Mouse (Mus musculus) myocyte (in vitro differentiated cells): ENCODE results near the gene Tmem144. TPM values are rescaled to one million over a fixed set of nuclear protein-coding genes. Genes with fewer than 3 reads are reported as not detected.
"Not testable (repeated sequence)": the region's sequence is repeated elsewhere in the genome, so short reads cannot be mapped to it uniquely, and the experiment has no call there.

ENCODE experiments used
- H3K27me3 ChIP-seq: one replicate; pipeline ENCODE4 v1.6.1; 2011; ENCODE audit not compliant: control insufficient read depth, insufficient read depth, insufficient read length
- H3K36me3 ChIP-seq: one replicate; pipeline ENCODE4 v1.6.1; 2011; ENCODE audit not compliant: control insufficient read depth, insufficient read depth
- H3K4me2 ChIP-seq: one replicate; pipeline ENCODE4 v1.6.1; 2011; ENCODE audit warnings: low read depth, control low read depth
- H3K4me3 ChIP-seq: one replicate; pipeline ENCODE4 v1.5.1; 2011; ENCODE audit warnings: mild to moderate bottlenecking, control low read depth, moderate library complexity
- H3K79me2 ChIP-seq: one replicate; pipeline ENCODE4 v1.6.1; 2011; ENCODE audit not compliant: control insufficient read depth, insufficient read depth
- H3ac ChIP-seq: one replicate; pipeline ENCODE4 v1.6.1; 2011; ENCODE audit not compliant: control insufficient read depth, insufficient read length
- CEBPB ChIP-seq: IDR thresholded peaks from 2 replicates; pipeline ENCODE4 v1.6.1; 2011; ENCODE audit warnings: mild to moderate bottlenecking, moderate library complexity; ENCODE audit not compliant: poor library complexity, insufficient read depth, severe bottlenecking
- E2F4 ChIP-seq: IDR thresholded peaks from one replicate; pipeline ENCODE4 v1.6.1; 2011; ENCODE audit warnings: mild to moderate bottlenecking, control low read depth, moderate library complexity; ENCODE audit not compliant: insufficient read depth
- MAX ChIP-seq: IDR thresholded peaks from one replicate; pipeline ENCODE4 v1.6.1; 2011; ENCODE audit warnings: low read depth, mild to moderate bottlenecking, control low read depth
- MYOD1 ChIP-seq, 3 experiments: IDR thresholded peaks; one replicate each; pipeline ENCODE4 v1.6.1; 2011; ENCODE audit warnings: control low read depth in 2 of 3, low read depth in 2 of 3, mild to moderate bottlenecking in 2 of 3, moderate library complexity in 1 of 3; ENCODE audit not compliant: insufficient read length in 2 of 3, control insufficient read depth in 1 of 3
- MYOG ChIP-seq, 3 experiments: IDR thresholded peaks; one replicate each; pipeline ENCODE4 v1.6.1; 2011; ENCODE audit warnings: control low read depth in 2 of 3, low read depth in 2 of 3, mild to moderate bottlenecking in 2 of 3; ENCODE audit not compliant: insufficient read length in 2 of 3, control insufficient read depth in 1 of 3, insufficient read depth in 1 of 3
- POLR2A ChIP-seq: IDR thresholded peaks from one replicate; pipeline ENCODE4 v1.6.1; 2011; ENCODE audit warnings: low read depth, mild to moderate bottlenecking, control low read depth, moderate library complexity; ENCODE audit not compliant: insufficient read length
- POLR2AphosphoS2 ChIP-seq: IDR thresholded peaks from one replicate; pipeline ENCODE4 v1.6.1; 2011; ENCODE audit warnings: low read depth, control low read depth; ENCODE audit not compliant: insufficient read length
- REST ChIP-seq: IDR thresholded peaks from one replicate; pipeline ENCODE4 v1.6.1; 2011; ENCODE audit warnings: mild to moderate bottlenecking, control low read depth, moderate library complexity; ENCODE audit not compliant: insufficient read depth, insufficient read length
- SRF ChIP-seq: IDR thresholded peaks from one replicate; pipeline ENCODE4 v1.6.1; 2011; ENCODE audit warnings: low read depth; ENCODE audit not compliant: control insufficient read depth, insufficient read length
- TCF12 ChIP-seq: IDR thresholded peaks from one replicate; pipeline ENCODE4 v1.6.1; 2011; ENCODE audit warnings: mild to moderate bottlenecking, control low read depth; ENCODE audit not compliant: poor library complexity, insufficient read depth, severe bottlenecking
- TCF3 ChIP-seq: IDR thresholded peaks from one replicate; pipeline ENCODE4 v1.6.1; 2011; ENCODE audit warnings: low read depth, control low read depth; ENCODE audit not compliant: insufficient read length
- USF1 ChIP-seq: IDR thresholded peaks from one replicate; pipeline ENCODE4 v1.6.1; 2011; ENCODE audit warnings: low read depth, mild to moderate bottlenecking, control low read depth, moderate library complexity
- polyA plus RNA-seq: library from polyadenylated mRNA; unstranded; fragments of >200 nt; fragmentation: generic; extraction: Trizol; gene quantifications from one replicate; pipeline ENCODE4 v1.2.1, GENCODE M21; 2012; ENCODE audit warnings: missing spikeins

The Tmem144 gene
- polyA plus RNA-seq, 1 experiment = 0.92 TPM

- TF ChIP-seq USF1 (peak; percentile 51), POLR2AphosphoS2 (no peak)
- no peaks in the 10 kb centered on the region for H3K79me2 ChIP-seq
- H3K4me3 ChIP-seq = no peak overlapping the region
- H3K27me3 ChIP-seq = no peaks in the 10 kb centered on the region
- H3ac ChIP-seq = no peak overlapping the region
- peak overlapping the region; percentile 78 for H3K4me2 ChIP-seq
- H3K36me3 ChIP-seq = no peaks in the 10 kb centered on the region
These were observed 43.9 kb downstream of the Tmem144 start for GRCm38 (mm10) chr3:79808530-79809179.

- H3K27me3 ChIP-seq = not testable (repeated sequence)
These were observed 51.8 kb downstream of the Tmem144 start for GRCm38 (mm10) chr3:79800761-79801160.

GRCm38 (mm10) chr3:79792307-79792706, 60.3 kb downstream of the Tmem144 start:
- no peak for TF ChIP-seq POLR2A
- no peak for TF ChIP-seq MAX
- TF ChIP-seq MYOG (IDR thresholded peaks at IDR 0.05; ENCODE audit: control insufficient read depth in 1 of 3, insufficient read depth in 1 of 3, insufficient read length in 2 of 3, low read depth in 2 of 3) = no peak
- TF ChIP-seq POLR2AphosphoS2 = no peak
- no peak for TF ChIP-seq TCF3
- H3K36me3 ChIP-seq = no peaks in the 10 kb centered on the region
- H3K4me2 ChIP-seq = no peak overlapping the region
- H3ac ChIP-seq = no peak overlapping the region
- H3K79me2 ChIP-seq = no peaks in the 10 kb centered on the region
- no peak overlapping the region for H3K4me3 ChIP-seq
- no peaks in the 10 kb centered on the region for H3K27me3 ChIP-seq

More at GRCm38 (mm10) chr3:79800761-79801160, 51.8 kb downstream of the Tmem144 start:
- H3K4me2 ChIP-seq, H3ac ChIP-seq, H3K36me3 ChIP-seq, H3K4me3 ChIP-seq, H3K79me2 ChIP-seq: not testable (repeated sequence)

- Histone ChIP-seq H3K27me3 (peaks cover 6% of the 10 kb centered on the region), H3ac (no peak overlapping the region), H3K4me2 (no peak overlapping the region), H3K79me2 (no peaks in the 10 kb centered on the region), H3K36me3 (no peaks in the 10 kb centered on the region), H3K4me3 (no peak overlapping the region)
- no peak for TF ChIP-seq POLR2AphosphoS2
- TF ChIP-seq SRF = no peak
- no peak for TF ChIP-seq MAX
- no peak for TF ChIP-seq REST
- TF ChIP-seq MYOG (IDR thresholded peaks at IDR 0.05; ENCODE audit: control insufficient read depth in 1 of 3, insufficient read depth in 1 of 3, insufficient read length in 2 of 3, low read depth in 2 of 3) = no peak
- TF ChIP-seq MYOD1 (IDR thresholded peaks at IDR 0.05; ENCODE audit: control insufficient read depth in 1 of 3, insufficient read length in 2 of 3, low read depth in 2 of 3) = no peak
- TF ChIP-seq POLR2A = no peak
- no peak for TF ChIP-seq USF1
- no peak for TF ChIP-seq TCF12
- TF ChIP-seq E2F4 = no peak
- TF ChIP-seq TCF3 = no peak
- TF ChIP-seq CEBPB = no peak
These were observed 62.2 kb downstream of the Tmem144 start for GRCm38 (mm10) chr3:79790324-79790723.

GRCm38 (mm10) chr3:79789554-79789953, 63.0 kb downstream of the Tmem144 start:
- Histone ChIP-seq H3K36me3 (no peaks in the 10 kb centered on the region), H3K27me3 (peaks cover 6% of the 10 kb centered on the region), H3ac (no peak overlapping the region), H3K4me2 (no peak overlapping the region), H3K79me2 (no peaks in the 10 kb centered on the region), H3K4me3 (no peak overlapping the region)
- TF ChIP-seq CEBPB (no peak), E2F4 (no peak), TCF3 (no peak), MYOD1 (IDR thresholded peaks at IDR 0.05; ENCODE audit: control insufficient read depth in 1 of 3, insufficient read length in 2 of 3, low read depth in 2 of 3) (no peak), TCF12 (no peak), POLR2AphosphoS2 (no peak), SRF (no peak), USF1 (no peak), MYOG (IDR thresholded peaks at IDR 0.05; ENCODE audit: control insufficient read depth in 1 of 3, insufficient read depth in 1 of 3, insufficient read length in 2 of 3, low read depth in 2 of 3) (no peak), POLR2A (no peak), MAX (no peak), REST (no peak)

- Histone ChIP-seq H3K27me3 (peaks cover 6% of the 10 kb centered on the region), H3ac (no peak overlapping the region), H3K4me2 (no peak overlapping the region), H3K36me3 (no peaks in the 10 kb centered on the region), H3K79me2 (no peaks in the 10 kb centered on the region), H3K4me3 (no peak overlapping the region)
- TF ChIP-seq CEBPB (no peak), TCF3 (no peak), POLR2A (no peak), E2F4 (no peak), REST (no peak), MAX (no peak), USF1 (no peak), TCF12 (no peak)
These were observed 63.6 kb downstream of the Tmem144 start for GRCm38 (mm10) chr3:79788959-79789358.
